Mouse (Mus musculus): ENCODE measurements around the gene Tmem56. TPM values are rescaled to one million over a fixed set of nuclear protein-coding genes. Genes with fewer than 3 reads are reported as not detected.

Tmem56 gene
- total and polyA plus RNA-seq, 3 experiments = 0.32 to 0.39 TPM; not detected in 1

DNA sequence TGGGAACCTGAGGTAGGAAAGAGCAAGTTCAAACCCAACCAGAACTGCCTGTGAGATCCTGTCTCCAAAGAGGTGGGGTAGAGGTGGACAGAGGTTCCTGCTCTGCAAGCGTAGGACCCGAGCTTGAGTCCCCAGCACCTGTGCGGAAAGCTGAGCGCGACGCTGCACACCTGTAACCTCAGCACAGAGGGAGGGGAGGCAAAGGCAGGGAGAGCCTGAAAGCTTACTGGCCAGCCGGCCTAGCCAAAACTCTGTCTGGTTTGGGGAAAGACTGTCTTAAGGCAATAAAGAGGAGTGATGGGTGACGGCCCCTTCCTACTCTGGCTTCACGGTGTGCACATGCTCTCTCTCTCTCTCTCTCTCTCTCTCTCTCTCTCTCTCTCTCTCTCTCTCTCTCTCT is 30.1 kb upstream of the Tmem56 start:
- H3K36me3 ChIP-seq (ENCODE audit: control insufficient read depth in 1 of 2, insufficient read depth in 2 of 2, low read length in 2 of 2) = no peaks in the 10 kb centered on the region
- no peak overlapping the region for H3K4me3 ChIP-seq (ENCODE audit: control insufficient read depth in 1 of 2, insufficient read depth in 1 of 2, low read depth in 2 of 2, low read length in 2 of 2)
- no peak overlapping the region for H3K9ac ChIP-seq (ENCODE audit: control insufficient read depth, low read depth, low read length, poor library complexity, severe bottlenecking)
- H3K79me2 ChIP-seq (ENCODE audit: control insufficient read depth, insufficient read depth, low read length, poor library complexity) = no peaks in the 10 kb centered on the region
- TF ChIP-seq NELFE (IDR thresholded peaks at IDR 0.05; ENCODE audit: low read depth, low read length) = no peak
- TF ChIP-seq CTCF (IDR thresholded peaks at IDR 0.05 in 2 of 3, conservative IDR thresholded peaks at IDR 0.05 in 1 of 3; ENCODE audit: control insufficient read depth in 1 of 3, insufficient read depth in 1 of 3, low read depth in 2 of 3, low read length in 3 of 3, poor library complexity in 1 of 3, severe bottlenecking in 1 of 3) = no peak
- TF ChIP-seq MEF2A (IDR thresholded peaks at IDR 0.05; ENCODE audit: extremely low read depth, insufficient replicate concordance, low read depth, low read length, poor library complexity, severe bottlenecking) = no peak
- TF ChIP-seq ELF1 (IDR thresholded peaks at IDR 0.05; ENCODE audit: low read depth, low read length) = no peak
- TF ChIP-seq ZKSCAN1 (IDR thresholded peaks at IDR 0.05; ENCODE audit: low read depth, low read length) = no peak
- no peak for TF ChIP-seq TAL1 (IDR thresholded peaks at IDR 0.05; ENCODE audit: low read length)
- TF ChIP-seq E2F4 (IDR thresholded peaks at IDR 0.05; ENCODE audit: borderline replicate concordance, low read depth, low read length) = no peak
- no peaks in the 10 kb centered on the region for H3K27me3 ChIP-seq (ENCODE audit: control insufficient read depth in 1 of 2, insufficient read depth in 2 of 2, low read length in 2 of 2)
- H3K4me1 ChIP-seq (ENCODE audit: control insufficient read depth in 1 of 2, insufficient read depth in 2 of 2, low read length in 2 of 2) = no peaks in the 10 kb centered on the region; a peak in 1 of 4 replicates
- no peak overlapping the region for H3K27ac ChIP-seq (ENCODE audit: control insufficient read depth, low read depth, low read length)
- DNase-seq (ENCODE audit: low read depth, low spot score) = no peak
- no peaks in the 10 kb centered on the region for H3K9me3 ChIP-seq (replicated peaks; ENCODE audit: insufficient read depth, low read length)

DNA sequence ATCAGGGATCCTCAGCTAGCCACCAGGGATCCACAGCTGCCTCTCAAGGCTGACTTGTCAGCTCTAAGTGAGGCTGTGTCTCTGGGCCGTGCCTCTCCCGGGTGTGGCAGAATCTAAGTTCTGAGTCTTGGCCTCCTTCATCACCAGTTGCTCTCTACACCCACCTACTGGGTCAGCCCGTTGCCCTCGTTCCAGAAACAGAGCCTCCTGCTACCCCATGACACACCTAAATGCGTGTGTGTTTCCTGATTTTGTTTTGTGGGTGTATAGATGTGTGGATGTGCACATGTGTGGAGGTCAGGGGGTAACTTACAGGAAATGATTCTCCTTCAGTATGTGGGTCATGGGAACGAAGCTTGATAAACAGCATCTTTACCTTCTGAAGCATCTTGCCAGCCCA is 29.5 kb upstream of the Tmem56 start:
- Histone ChIP-seq H3K36me3 (ENCODE audit: control insufficient read depth in 1 of 2, insufficient read depth in 2 of 2, low read length in 2 of 2) (no peaks in the 10 kb centered on the region), H3K27ac (ENCODE audit: control insufficient read depth, low read depth, low read length) (no peak overlapping the region), H3K9ac (ENCODE audit: control insufficient read depth, low read depth, low read length, poor library complexity, severe bottlenecking) (no peak overlapping the region), H3K27me3 (ENCODE audit: control insufficient read depth in 1 of 2, insufficient read depth in 2 of 2, low read length in 2 of 2) (no peaks in the 10 kb centered on the region), H3K4me3 (ENCODE audit: control insufficient read depth in 1 of 2, insufficient read depth in 1 of 2, low read depth in 2 of 2, low read length in 2 of 2) (no peak overlapping the region), H3K9me3 (replicated peaks; ENCODE audit: insufficient read depth, low read length) (no peaks in the 10 kb centered on the region), H3K79me2 (ENCODE audit: control insufficient read depth, insufficient read depth, low read length, poor library complexity) (no peaks in the 10 kb centered on the region), H3K4me1 (ENCODE audit: control insufficient read depth in 1 of 2, insufficient read depth in 2 of 2, low read length in 2 of 2) (no peaks in the 10 kb centered on the region; a peak in 1 of 4 replicates)
- DNase-seq (ENCODE audit: low read depth, low spot score) = no peak
- no peak for TF ChIP-seq UBTF (IDR thresholded peaks at IDR 0.05; ENCODE audit: borderline replicate concordance, insufficient read depth, low read depth, low read length)
- no peak for TF ChIP-seq ETS1 (IDR thresholded peaks at IDR 0.05; ENCODE audit: low read depth, low read length)
- TF ChIP-seq SMC3 (IDR thresholded peaks at IDR 0.05; ENCODE audit: low read depth, low read length) = no peak
- TF ChIP-seq NELFE (IDR thresholded peaks at IDR 0.05; ENCODE audit: low read depth, low read length) = no peak
- no peak for TF ChIP-seq TCF12 (IDR thresholded peaks at IDR 0.05; ENCODE audit: low read depth, low read length)
- no peak for TF ChIP-seq SIN3A (IDR thresholded peaks at IDR 0.05; ENCODE audit: low read length)
- TF ChIP-seq GABPA (IDR thresholded peaks at IDR 0.05; ENCODE audit: low read depth, low read length) = no peak
- no peak for TF ChIP-seq GATA1 (IDR thresholded peaks at IDR 0.05; ENCODE audit: low read depth, low read length)
- no peak for TF ChIP-seq TAL1 (IDR thresholded peaks at IDR 0.05; ENCODE audit: low read length)
- no peak for TF ChIP-seq ELF1 (IDR thresholded peaks at IDR 0.05; ENCODE audit: low read depth, low read length)
- TF ChIP-seq MAZ (IDR thresholded peaks at IDR 0.05; ENCODE audit: low read depth, low read length) = no peak
